Mouse (Mus musculus): Measurements from ENCODE around the gene Syt9.

DNA sequence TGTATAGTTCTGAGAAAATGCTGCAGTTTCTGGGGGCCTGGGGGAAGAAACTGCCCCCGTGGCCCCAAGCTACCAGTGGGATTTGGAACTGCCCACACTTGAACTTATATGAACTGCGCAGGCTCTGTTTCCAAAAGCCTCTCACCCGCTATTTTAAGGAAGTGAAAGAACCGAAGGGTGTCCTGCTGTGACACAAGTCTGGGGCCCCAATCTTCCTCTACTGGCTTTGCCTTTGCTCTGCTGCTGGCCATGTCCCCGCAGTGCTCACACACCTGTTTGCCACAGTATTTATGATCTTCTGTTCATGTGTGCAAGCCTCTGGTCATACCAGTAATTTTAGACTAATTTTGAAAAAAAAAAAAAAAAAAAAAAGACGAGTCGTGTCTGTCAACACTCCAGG, 223.4 kb downstream of the Syt9 start:
- TF ChIP-seq POLR2A (IDR thresholded peaks at IDR 0.05; ENCODE audit: borderline replicate concordance, low read depth, low read length) (no peak), CTCF (IDR thresholded peaks at IDR 0.05; ENCODE audit: low read depth, low read length) (no peak)
